Mouse (Mus musculus): ENCODE results near the gene Doc2a.

GRCm38 (mm10) chr7:126843276-126843675 lies 3.9 kb upstream of the Doc2a start:
- TF ChIP-seq E2F4 (IDR thresholded peaks at IDR 0.05; ENCODE audit: borderline replicate concordance, low read depth, low read length) (no peak), CTCF (IDR thresholded peaks at IDR 0.05 in 2 of 3, conservative IDR thresholded peaks at IDR 0.05 in 1 of 3; ENCODE audit: control insufficient read depth in 1 of 3, insufficient read depth in 1 of 3, low read depth in 2 of 3, low read length in 3 of 3, poor library complexity in 1 of 3, severe bottlenecking in 1 of 3) (no peak), MAFK (IDR thresholded peaks at IDR 0.05; ENCODE audit: borderline replicate concordance, low read depth, low read length) (no peak), MAX (IDR thresholded peaks at IDR 0.05; ENCODE audit: low read length) (no peak), ZMIZ1 (IDR thresholded peaks at IDR 0.05; ENCODE audit: low read depth, low read length) (no peak), CHD2 (IDR thresholded peaks at IDR 0.05; ENCODE audit: low read length) (no peak), EP300 (IDR thresholded peaks at IDR 0.05; ENCODE audit: low read depth in 1 of 2, low read length in 2 of 2) (no peak), MXI1 (IDR thresholded peaks at IDR 0.05; ENCODE audit: low read depth, low read length) (no peak), NELFE (IDR thresholded peaks at IDR 0.05; ENCODE audit: low read depth, low read length) (no peak), USF1 (IDR thresholded peaks at IDR 0.05; ENCODE audit: low read depth, low read length) (no peak), RAD21 (IDR thresholded peaks at IDR 0.05; ENCODE audit: low read depth, low read length) (no peak), TAL1 (IDR thresholded peaks at IDR 0.05; ENCODE audit: low read length) (no peak), SIN3A (IDR thresholded peaks at IDR 0.05; ENCODE audit: low read length) (no peak), TCF12 (IDR thresholded peaks at IDR 0.05; ENCODE audit: low read depth, low read length) (no peak)

Measured in MEL (cell line).